In genomic region chr2:28976635-28977034, GRCm38 (mm10) we compare ENCODE assay signal across 9 mouse cellular contexts.
DNase-seq lines count a peak whose midpoint lies in the region; ATAC-seq and TF ChIP-seq lines count a peak whose summit lies in the region.
"Had no signal": no experiment of that assay in that cellular context is flagged by ENCODE, and none has a peak within 500 bp of the region (broad histone marks: within the 10 kb centered on the region; RNA-seq: fewer than 3 reads in every experiment).

No protein-coding gene starts in this region.

- no peak overlapping the region for H3K4me2 ChIP-seq in hindbrain, embryonic 13.5 days
- no peak overlapping the region for H3K4me2 ChIP-seq in limb, embryonic 14.5 days (replicated peaks; ENCODE audit: low read depth, low read length, severe bottlenecking)
- no peak overlapping the region for H3K4me2 ChIP-seq in neural tube, embryonic 11.5 days (ENCODE audit: low read depth)
- no peak overlapping the region for H3K4me2 ChIP-seq in stomach, embryonic 15.5 days

- no peaks in the 10 kb centered on the region for H3K36me3 ChIP-seq in hindbrain, embryonic 10.5 days
- no peaks in the 10 kb centered on the region for H3K36me3 ChIP-seq in hindbrain, embryonic 13.5 days
- H3K36me3 ChIP-seq in limb, embryonic 14.5 days (ENCODE audit: control insufficient read depth, insufficient read depth, low read length) = no peaks in the 10 kb centered on the region
- no peaks in the 10 kb centered on the region for H3K36me3 ChIP-seq in neural tube, embryonic 11.5 days (ENCODE audit: control insufficient read depth, insufficient read depth, low read length)
- H3K36me3 ChIP-seq in stomach, embryonic 15.5 days = no peaks in the 10 kb centered on the region

- ATAC-seq in hindbrain, embryonic 13.5 days (ENCODE audit: low FRiP score) = no peak
- ATAC-seq in limb, embryonic 14.5 days (ENCODE audit: low FRiP score, low read depth) = no peak; the same call in 1 of the 2 replicates
- no peak for ATAC-seq in neural tube, embryonic 11.5 days (ENCODE audit: insufficient read depth, low FRiP score, low TSS enrichment)
- ATAC-seq in stomach, embryonic 15.5 days (ENCODE audit: insufficient read depth, low FRiP score, low read depth) = peak; percentile 47; the same call in 1 of the 2 replicates

- no peak overlapping the region for H3K9ac ChIP-seq in hindbrain, embryonic 13.5 days
- no peak overlapping the region for H3K9ac ChIP-seq in limb, embryonic 14.5 days (ENCODE audit: low read depth, low read length, severe bottlenecking)
- H3K9ac ChIP-seq in neural tube, embryonic 11.5 days (ENCODE audit: low read length) = no peak overlapping the region
- no peak overlapping the region for H3K9ac ChIP-seq in stomach, embryonic 15.5 days

- peaks cover 100% of the 10 kb centered on the region for H3K27me3 ChIP-seq in hindbrain, embryonic 10.5 days (ENCODE audit: insufficient read depth, poor library complexity, severe bottlenecking)
- H3K27me3 ChIP-seq in hindbrain, embryonic 13.5 days = peaks cover 78% of the 10 kb centered on the region
- peaks cover 9% of the 10 kb centered on the region; the same call in 1 of the 2 replicates for H3K27me3 ChIP-seq in limb, embryonic 14.5 days (ENCODE audit: control insufficient read depth, insufficient read depth, low read length)
- H3K27me3 ChIP-seq in neural tube, embryonic 11.5 days (ENCODE audit: control insufficient read depth, insufficient read depth, low read length) = peaks cover 20% of the 10 kb centered on the region
- H3K27me3 ChIP-seq in stomach, embryonic 15.5 days (replicated peaks) = peaks cover 6% of the 10 kb centered on the region; the same call in 1 of the 2 replicates

- no peaks in the 10 kb centered on the region for H3K9me3 ChIP-seq in hindbrain, embryonic 10.5 days
- H3K9me3 ChIP-seq in hindbrain, embryonic 13.5 days = no peaks in the 10 kb centered on the region
- H3K9me3 ChIP-seq in limb, embryonic 14.5 days (ENCODE audit: control insufficient read depth, low read length) = no peaks in the 10 kb centered on the region
- no peaks in the 10 kb centered on the region for H3K9me3 ChIP-seq in neural tube, embryonic 11.5 days (ENCODE audit: control insufficient read depth, low read length)
- H3K9me3 ChIP-seq in stomach, embryonic 15.5 days = no peaks in the 10 kb centered on the region

- H3K27ac ChIP-seq in hindbrain, embryonic 10.5 days = no peak overlapping the region
- H3K27ac ChIP-seq in hindbrain, embryonic 13.5 days = no peak overlapping the region
- H3K27ac ChIP-seq in limb, embryonic 14.5 days (replicated peaks; ENCODE audit: low read depth, low read length) = no peak overlapping the region
- H3K27ac ChIP-seq in neural tube, embryonic 11.5 days (ENCODE audit: low read depth, low read length) = no peak overlapping the region
- no peak overlapping the region for H3K27ac ChIP-seq in stomach, embryonic 15.5 days

- 10% methylated on average over 7 of the region's 7 CpGs for WGBS in hindbrain, embryonic 10.5 days
- WGBS in hindbrain, embryonic 13.5 days = 8% methylated on average over 7 of the region's 7 CpGs
- 15% methylated on average over 7 of the region's 7 CpGs for WGBS in limb, embryonic 14.5 days
- 13% methylated on average over 7 of the region's 7 CpGs for WGBS in neural tube, embryonic 11.5 days
- 15% methylated on average over 7 of the region's 7 CpGs for WGBS in stomach, embryonic 15.5 days

- peaks cover 34% of the 10 kb centered on the region for H3K4me1 ChIP-seq in hindbrain, embryonic 10.5 days (replicated peaks)
- H3K4me1 ChIP-seq in hindbrain, embryonic 13.5 days (replicated peaks) = peaks cover 55% of the 10 kb centered on the region
- H3K4me1 ChIP-seq in limb, embryonic 14.5 days (ENCODE audit: control insufficient read depth, insufficient read depth, low read length) = 0 out of 2 replicates have a peak, but pooled peaks cover 7% of the 10 kb centered on the region
- peaks cover 18% of the 10 kb centered on the region for H3K4me1 ChIP-seq in neural tube, embryonic 11.5 days (ENCODE audit: control insufficient read depth, insufficient read depth, low read length)
- H3K4me1 ChIP-seq in stomach, embryonic 15.5 days = peaks cover 6% of the 10 kb centered on the region; the same call in 1 of the 2 replicates

- DNase-seq in hindbrain, embryonic 10.5 days (ENCODE audit: low spot score) = peak; percentile 75
- DNase-seq in cerebellum, postnatal 25 days = peak; percentile 78 to 90
- peak; percentile 71 for DNase-seq in gastrocnemius, adult 18-20 months (ENCODE audit: low spot score)
- peak; percentile 49 for DNase-seq in kidney, adult 9 months
- peak; percentile 59 for DNase-seq in limb, embryonic 14.5 days (ENCODE audit: low spot score)
- peak; percentile 77 for DNase-seq in neural tube, embryonic 11.5 days (ENCODE audit: low spot score)

- TF ChIP-seq POLR2A in limb, embryonic 14.5 days (IDR thresholded peaks at IDR 0.05; ENCODE audit: borderline replicate concordance, extremely low read depth, insufficient read depth, insufficient read length) = no peak

- H3K4me3 ChIP-seq in hindbrain, embryonic 10.5 days = no peak overlapping the region
- no peak overlapping the region for H3K4me3 ChIP-seq in hindbrain, embryonic 13.5 days
- no peak overlapping the region for H3K4me3 ChIP-seq in limb, embryonic 14.5 days (replicated peaks; ENCODE audit: low read length)
- no peak overlapping the region for H3K4me3 ChIP-seq in neural tube, embryonic 11.5 days (ENCODE audit: low read depth, low read length)
- H3K4me3 ChIP-seq in stomach, embryonic 15.5 days (replicated peaks) = no peak overlapping the region
- H3K4me3 ChIP-seq: myocyte had no signal
